Mouse (Mus musculus): ENCODE measurements around the gene Pax4. TPM values are rescaled to one million over a fixed set of nuclear protein-coding genes. Genes with fewer than 3 reads are reported as not detected.

The Pax4 gene
- polyA plus RNA-seq, 1 experiment from 2014 or later = not detected

GRCm38 (mm10) chr6:28422651-28423290 is 26.4 kb downstream of the Pax4 start:
- ATAC-seq (replicated peaks; ENCODE audit: insufficient number of reproducible peaks, low FRiP score, low TSS enrichment, low read depth) = peak; percentile 2; the same call in 1 of the 2 replicates

DNA sequence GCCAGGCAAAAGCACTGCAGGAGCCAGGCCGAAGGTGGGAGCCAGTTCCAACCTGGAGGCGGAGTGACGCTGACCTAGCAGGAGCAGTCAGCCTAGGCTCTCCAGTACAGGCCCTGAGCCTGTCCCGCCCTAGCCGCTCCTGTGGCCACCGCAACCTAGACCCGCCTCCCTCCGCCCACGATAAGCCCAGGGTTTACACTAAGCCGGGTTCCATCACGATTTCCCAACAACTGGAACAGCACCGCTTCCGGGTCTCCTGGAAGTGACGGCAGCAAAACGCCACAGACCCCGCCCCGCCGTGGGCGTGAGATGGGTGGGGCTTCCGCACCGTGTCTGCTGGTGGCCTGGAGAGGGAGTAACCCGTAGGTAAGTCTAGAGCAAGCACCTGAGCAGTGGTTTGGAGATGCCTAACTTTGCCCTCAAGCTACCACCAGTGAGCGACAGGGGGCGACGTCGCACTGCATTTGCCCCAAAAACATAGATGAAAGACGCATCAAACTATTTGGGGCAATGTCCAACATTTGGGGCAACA is 27.6 kb downstream of the Pax4 start:
- H3K4me3 ChIP-seq (ENCODE audit: low read depth, low read length) = peak overlapping the region; percentile 86
- peak; percentile 83 for ATAC-seq (replicated peaks; ENCODE audit: insufficient number of reproducible peaks, low FRiP score, low TSS enrichment, low read depth)
- under 1% methylated on average over 24 of the region's 27 CpGs for WGBS
- no peaks in the 10 kb centered on the region for H3K9me3 ChIP-seq (replicated peaks; ENCODE audit: control insufficient read depth, low read length)
- DNase-seq (ENCODE audit: low spot score) = peak; percentile 94
- H3K27me3 ChIP-seq (ENCODE audit: control insufficient read depth, insufficient read depth, low read length) = no peaks in the 10 kb centered on the region
- no peaks in the 10 kb centered on the region; the same call in 1 of the 2 replicates for H3K36me3 ChIP-seq (replicated peaks; ENCODE audit: control insufficient read depth, insufficient read depth, low read depth, low read length)
- H3K9ac ChIP-seq (replicated peaks; ENCODE audit: low read length) = peak overlapping the region; percentile 73
- peaks cover 7% of the 10 kb centered on the region for H3K4me1 ChIP-seq (ENCODE audit: control insufficient read depth, insufficient read depth, low read length)
- H3K27ac ChIP-seq (replicated peaks; ENCODE audit: low read depth, low read length) = 0 out of 2 replicates have a peak overlapping the region, but pooled peaks have one; percentile 41
- H3K4me2 ChIP-seq (ENCODE audit: low read depth, low read length) = peak overlapping the region; percentile 87

More at GRCm38 (mm10) chr6:28422651-28423290, 26.4 kb downstream of the Pax4 start:
- no peak overlapping the region for H3K27ac ChIP-seq (replicated peaks; ENCODE audit: low read depth, low read length)
- H3K4me3 ChIP-seq (ENCODE audit: low read depth, low read length) = peak overlapping the region; percentile 94
- no peak overlapping the region for H3K9ac ChIP-seq (replicated peaks; ENCODE audit: low read length)
- H3K4me2 ChIP-seq (ENCODE audit: low read depth, low read length) = peak overlapping the region; percentile 66; the same call in 1 of the 2 replicates
- WGBS = 76% methylated on average over 15 of the region's 15 CpGs
- H3K27me3 ChIP-seq (ENCODE audit: control insufficient read depth, insufficient read depth, low read length) = no peaks in the 10 kb centered on the region
- no peaks in the 10 kb centered on the region for H3K9me3 ChIP-seq (replicated peaks; ENCODE audit: control insufficient read depth, low read length)
- no peaks in the 10 kb centered on the region; the same call in 1 of the 2 replicates for H3K36me3 ChIP-seq (replicated peaks; ENCODE audit: control insufficient read depth, insufficient read depth, low read depth, low read length)
- H3K4me1 ChIP-seq (ENCODE audit: control insufficient read depth, insufficient read depth, low read length) = peaks cover 7% of the 10 kb centered on the region
- DNase-seq (ENCODE audit: low spot score) = no peak

DNA sequence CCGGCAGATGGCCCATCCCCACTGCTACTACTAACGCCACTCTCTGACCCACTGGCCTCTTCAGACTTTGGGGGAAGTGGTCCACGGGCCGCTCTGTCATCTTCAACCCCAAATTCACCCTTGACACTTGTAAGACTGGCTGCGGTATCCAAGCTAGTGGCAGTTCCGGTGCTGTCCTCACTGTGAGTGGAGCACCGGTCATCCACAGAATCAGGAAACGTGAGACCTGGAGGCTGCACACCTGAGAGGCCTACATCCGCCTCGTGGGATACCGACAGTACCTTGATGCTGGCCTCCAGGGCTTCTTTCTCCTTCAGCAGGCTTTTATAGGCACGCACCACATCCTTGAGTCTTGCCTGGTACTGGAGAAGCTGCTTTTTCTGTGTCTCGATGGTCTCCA is 28.3 kb downstream of the Pax4 start:
- H3K4me1 ChIP-seq (ENCODE audit: control insufficient read depth, insufficient read depth, low read length) = peaks cover 7% of the 10 kb centered on the region
- H3K4me3 ChIP-seq (ENCODE audit: low read depth, low read length) = peak overlapping the region; percentile 86
- H3K9ac ChIP-seq (replicated peaks; ENCODE audit: low read length) = peak overlapping the region; percentile 73
- ATAC-seq (replicated peaks; ENCODE audit: insufficient number of reproducible peaks, low FRiP score, low TSS enrichment, low read depth) (no peak), DNase-seq (ENCODE audit: low spot score) (no peak)
- no peaks in the 10 kb centered on the region for H3K27me3 ChIP-seq (ENCODE audit: control insufficient read depth, insufficient read depth, low read length)
- H3K4me2 ChIP-seq (ENCODE audit: low read depth, low read length) = peak overlapping the region; percentile 87
- H3K36me3 ChIP-seq (replicated peaks; ENCODE audit: control insufficient read depth, insufficient read depth, low read depth, low read length) = no peaks in the 10 kb centered on the region; the same call in 1 of the 2 replicates
- H3K27ac ChIP-seq (replicated peaks; ENCODE audit: low read depth, low read length) = 0 out of 2 replicates have a peak overlapping the region, but pooled peaks have one; percentile 41
- 25% methylated on average over 13 of the region's 13 CpGs for WGBS
- H3K9me3 ChIP-seq (replicated peaks; ENCODE audit: control insufficient read depth, low read length) = no peaks in the 10 kb centered on the region

DNA sequence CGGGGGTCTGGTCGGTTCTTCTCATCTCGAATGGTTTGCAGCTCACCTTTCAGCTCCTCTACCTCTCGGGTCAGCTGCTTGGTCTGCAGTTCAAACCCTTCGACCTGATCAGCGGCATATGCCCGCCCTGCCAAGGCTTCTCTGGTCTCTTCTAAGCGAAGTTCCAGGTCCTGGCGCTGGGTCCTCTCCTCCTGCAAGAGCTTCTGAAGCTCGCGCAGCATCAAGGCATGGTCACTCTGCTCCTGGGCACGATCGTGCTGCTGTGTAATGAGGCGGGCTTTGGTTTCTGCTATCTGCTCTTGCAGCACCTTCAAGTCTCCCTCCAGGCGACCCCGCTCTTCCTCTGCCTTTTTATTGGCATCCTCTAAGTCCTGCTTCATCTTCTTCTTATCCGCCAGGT is 28.8 kb downstream of the Pax4 start:
- 77% methylated on average over 17 of the region's 17 CpGs for WGBS
- no peaks in the 10 kb centered on the region for H3K27me3 ChIP-seq (ENCODE audit: control insufficient read depth, insufficient read depth, low read length)
- H3K4me1 ChIP-seq (ENCODE audit: control insufficient read depth, insufficient read depth, low read length) = peaks cover 7% of the 10 kb centered on the region
- no peak overlapping the region for H3K9ac ChIP-seq (replicated peaks; ENCODE audit: low read length)
- ATAC-seq (replicated peaks; ENCODE audit: insufficient number of reproducible peaks, low FRiP score, low TSS enrichment, low read depth) (no peak), DNase-seq (ENCODE audit: low spot score) (no peak)
- H3K27ac ChIP-seq (replicated peaks; ENCODE audit: low read depth, low read length) = no peak overlapping the region
- H3K4me3 ChIP-seq (ENCODE audit: low read depth, low read length) = peak overlapping the region; percentile 86; the same call in 1 of the 2 replicates
- no peaks in the 10 kb centered on the region for H3K36me3 ChIP-seq (replicated peaks; ENCODE audit: control insufficient read depth, insufficient read depth, low read depth, low read length)
- peak overlapping the region; percentile 87 for H3K4me2 ChIP-seq (ENCODE audit: low read depth, low read length)
- H3K9me3 ChIP-seq (replicated peaks; ENCODE audit: control insufficient read depth, low read length) = no peaks in the 10 kb centered on the region

DNA sequence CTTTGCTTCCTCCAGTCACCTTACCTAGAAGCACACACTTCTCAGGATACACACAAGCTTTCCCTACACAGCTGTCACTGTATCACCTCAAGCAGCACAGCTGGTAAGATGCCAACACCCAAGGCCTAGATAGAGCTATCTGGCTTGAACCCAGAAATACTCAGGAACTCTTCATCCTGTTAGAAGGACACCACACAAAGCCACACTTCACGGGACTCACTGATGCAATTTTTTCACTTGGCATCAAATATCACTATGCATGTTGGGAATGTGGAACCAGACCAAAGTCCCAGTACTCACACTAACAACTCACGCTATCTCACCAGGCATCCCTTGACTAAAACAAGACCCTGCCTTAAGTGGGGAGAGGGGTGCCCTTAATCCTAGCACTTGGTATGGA is 29.5 kb downstream of the Pax4 start:
- ATAC-seq (replicated peaks; ENCODE audit: insufficient number of reproducible peaks, low FRiP score, low TSS enrichment, low read depth) = no peak
- H3K27me3 ChIP-seq (ENCODE audit: control insufficient read depth, insufficient read depth, low read length) = no peaks in the 10 kb centered on the region
- WGBS = 74% methylated on average over 2 of the region's 2 CpGs
- H3K9me3 ChIP-seq (replicated peaks; ENCODE audit: control insufficient read depth, low read length) = no peaks in the 10 kb centered on the region
- DNase-seq (ENCODE audit: low spot score) = no peak
- no peak overlapping the region for H3K4me2 ChIP-seq (ENCODE audit: low read depth, low read length)
- no peak overlapping the region for H3K27ac ChIP-seq (replicated peaks; ENCODE audit: low read depth, low read length)
- H3K4me3 ChIP-seq (ENCODE audit: low read depth, low read length) = no peak overlapping the region
- H3K4me1 ChIP-seq (ENCODE audit: control insufficient read depth, insufficient read depth, low read length) = peaks cover 7% of the 10 kb centered on the region
- H3K9ac ChIP-seq (replicated peaks; ENCODE audit: low read length) = no peak overlapping the region
- H3K36me3 ChIP-seq (replicated peaks; ENCODE audit: control insufficient read depth, insufficient read depth, low read depth, low read length) = no peaks in the 10 kb centered on the region

- WGBS = 94% methylated on average over 14 of the region's 14 CpGs
- no peak for ATAC-seq (replicated peaks; ENCODE audit: insufficient number of reproducible peaks, low FRiP score, low TSS enrichment, low read depth)
- DNase-seq (ENCODE audit: low spot score) = no peak
Observed at GRCm38 (mm10) chr6:28418449-28418848, 30.7 kb downstream of the Pax4 start.

GRCm38 (mm10) chr6:28416981-28417380 is 32.2 kb downstream of the Pax4 start:
- no peak overlapping the region for H3K27ac ChIP-seq (replicated peaks; ENCODE audit: low read depth, low read length)
- no peak overlapping the region for H3K4me2 ChIP-seq (ENCODE audit: low read depth, low read length)

More at GRCm38 (mm10) chr6:28418449-28418848, 30.7 kb downstream of the Pax4 start:
- Histone ChIP-seq H3K36me3 (replicated peaks; ENCODE audit: control insufficient read depth, insufficient read depth, low read depth, low read length) (no peaks in the 10 kb centered on the region), H3K9me3 (replicated peaks; ENCODE audit: control insufficient read depth, low read length) (no peaks in the 10 kb centered on the region), H3K4me3 (ENCODE audit: low read depth, low read length) (no peak overlapping the region), H3K27ac (replicated peaks; ENCODE audit: low read depth, low read length) (no peak overlapping the region), H3K9ac (replicated peaks; ENCODE audit: low read length) (no peak overlapping the region), H3K4me2 (ENCODE audit: low read depth, low read length) (no peak overlapping the region), H3K4me1 (ENCODE audit: control insufficient read depth, insufficient read depth, low read length) (peaks cover 7% of the 10 kb centered on the region), H3K27me3 (ENCODE audit: control insufficient read depth, insufficient read depth, low read length) (no peaks in the 10 kb centered on the region)

GRCm38 (mm10) chr6:28411236-28411635 is 37.9 kb downstream of the Pax4 start:
- Histone ChIP-seq H3K9me3 (replicated peaks; ENCODE audit: control insufficient read depth, low read length) (no peaks in the 10 kb centered on the region), H3K36me3 (replicated peaks; ENCODE audit: control insufficient read depth, insufficient read depth, low read depth, low read length) (no peaks in the 10 kb centered on the region), H3K27ac (replicated peaks; ENCODE audit: low read depth, low read length) (no peak overlapping the region), H3K27me3 (ENCODE audit: control insufficient read depth, insufficient read depth, low read length) (no peaks in the 10 kb centered on the region), H3K4me1 (ENCODE audit: control insufficient read depth, insufficient read depth, low read length) (no peaks in the 10 kb centered on the region), H3K4me2 (ENCODE audit: low read depth, low read length) (no peak overlapping the region), H3K4me3 (ENCODE audit: low read depth, low read length) (no peak overlapping the region), H3K9ac (replicated peaks; ENCODE audit: low read length) (no peak overlapping the region)
- no peak for DNase-seq (ENCODE audit: low spot score)
- no peak for ATAC-seq (replicated peaks; ENCODE audit: insufficient number of reproducible peaks, low FRiP score, low TSS enrichment, low read depth)
- WGBS = 75% methylated on average over 2 of the region's 2 CpGs

More at GRCm38 (mm10) chr6:28416981-28417380, 32.2 kb downstream of the Pax4 start:
- Histone ChIP-seq H3K9ac (replicated peaks; ENCODE audit: low read length) (no peak overlapping the region), H3K36me3 (replicated peaks; ENCODE audit: control insufficient read depth, insufficient read depth, low read depth, low read length) (no peaks in the 10 kb centered on the region), H3K27me3 (ENCODE audit: control insufficient read depth, insufficient read depth, low read length) (no peaks in the 10 kb centered on the region), H3K4me3 (ENCODE audit: low read depth, low read length) (no peak overlapping the region), H3K4me1 (ENCODE audit: control insufficient read depth, insufficient read depth, low read length) (peaks cover 7% of the 10 kb centered on the region), H3K9me3 (replicated peaks; ENCODE audit: control insufficient read depth, low read length) (no peaks in the 10 kb centered on the region)
- WGBS = 65% methylated on average over 4 of the region's 4 CpGs
- no peak for DNase-seq (ENCODE audit: low spot score)
- ATAC-seq (replicated peaks; ENCODE audit: insufficient number of reproducible peaks, low FRiP score, low TSS enrichment, low read depth) = no peak
